Mouse (Mus musculus): ENCODE data around the gene Rsrp1.

Gene Rsrp1

DNA sequence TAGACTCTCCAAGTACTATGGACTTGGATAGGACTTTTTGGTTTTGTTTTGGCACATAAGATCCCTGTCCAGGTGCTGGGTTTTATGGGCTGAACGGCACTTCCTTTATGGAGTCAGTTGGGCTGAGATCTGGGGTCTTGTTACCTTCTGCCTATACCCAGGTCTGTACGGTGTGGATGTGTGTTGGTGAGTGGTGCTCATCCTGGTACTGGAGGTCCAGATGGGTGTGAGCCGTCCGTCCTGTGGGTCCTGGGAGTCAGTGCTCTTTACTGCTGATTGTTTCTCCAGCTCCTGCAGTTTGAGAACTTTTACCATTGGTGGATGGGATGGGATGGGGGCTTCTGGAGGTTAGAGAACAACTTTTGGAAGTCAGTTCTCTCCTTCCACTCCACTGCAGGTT lies 1.7 kb upstream of the Rsrp1 start:
- DNase-seq (ENCODE audit: extremely low read depth, low read depth, low spot score): no peak

GRCm38 (mm10) chr4:134922111-134922924 lies 1.1 kb upstream of the Rsrp1 start:
- DNase-seq (ENCODE audit: extremely low read depth, low read depth, low spot score): no peak

GRCm38 (mm10) chr4:134922925-134923244 lies 507 bp upstream of the Rsrp1 start:
- no peak for DNase-seq (ENCODE audit: extremely low read depth, low read depth, low spot score)

DNA sequence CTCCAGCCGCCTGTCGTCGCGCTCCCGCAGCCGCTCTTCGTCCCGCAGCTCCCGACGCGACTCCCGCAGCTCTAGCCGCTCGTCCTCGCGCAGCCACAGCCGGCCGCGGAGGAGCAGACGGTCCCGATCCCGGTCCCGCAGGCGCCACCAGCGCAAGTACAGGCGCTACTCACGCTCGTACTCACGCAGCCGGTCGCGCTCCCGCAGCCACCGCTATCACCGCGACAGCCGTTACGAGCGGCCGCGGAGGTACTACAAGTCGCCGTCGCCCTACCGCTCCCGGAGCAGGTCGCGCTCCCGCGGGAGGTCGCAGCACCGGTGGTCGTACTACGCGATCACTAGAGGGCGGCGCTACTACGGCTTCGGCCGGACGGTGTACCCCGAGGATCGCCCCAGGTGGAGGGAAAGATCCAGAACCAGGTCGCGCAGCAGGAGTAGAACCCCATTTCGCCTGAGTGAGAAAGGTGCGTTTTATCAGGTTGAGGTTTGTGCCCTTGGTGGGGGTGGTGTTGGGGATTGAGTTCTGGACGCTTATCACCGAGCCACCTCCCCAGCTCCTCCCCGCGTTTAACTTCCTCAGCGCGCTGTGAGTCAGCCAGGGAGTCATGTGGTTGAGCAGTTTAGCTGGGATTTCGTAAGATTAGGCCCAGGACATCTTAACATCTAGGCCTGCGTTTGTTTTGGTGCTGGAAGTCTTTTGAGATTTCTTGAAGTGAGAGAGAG lies 788 bp downstream of the Rsrp1 start:
- no peak for DNase-seq (ENCODE audit: extremely low read depth, low read depth, low spot score)

- peak; percentile 70 for DNase-seq (ENCODE audit: extremely low read depth, low read depth, low spot score)
Measured at GRCm38 (mm10) chr4:134925206-134925605, 1.8 kb downstream of the Rsrp1 start.

DNA sequence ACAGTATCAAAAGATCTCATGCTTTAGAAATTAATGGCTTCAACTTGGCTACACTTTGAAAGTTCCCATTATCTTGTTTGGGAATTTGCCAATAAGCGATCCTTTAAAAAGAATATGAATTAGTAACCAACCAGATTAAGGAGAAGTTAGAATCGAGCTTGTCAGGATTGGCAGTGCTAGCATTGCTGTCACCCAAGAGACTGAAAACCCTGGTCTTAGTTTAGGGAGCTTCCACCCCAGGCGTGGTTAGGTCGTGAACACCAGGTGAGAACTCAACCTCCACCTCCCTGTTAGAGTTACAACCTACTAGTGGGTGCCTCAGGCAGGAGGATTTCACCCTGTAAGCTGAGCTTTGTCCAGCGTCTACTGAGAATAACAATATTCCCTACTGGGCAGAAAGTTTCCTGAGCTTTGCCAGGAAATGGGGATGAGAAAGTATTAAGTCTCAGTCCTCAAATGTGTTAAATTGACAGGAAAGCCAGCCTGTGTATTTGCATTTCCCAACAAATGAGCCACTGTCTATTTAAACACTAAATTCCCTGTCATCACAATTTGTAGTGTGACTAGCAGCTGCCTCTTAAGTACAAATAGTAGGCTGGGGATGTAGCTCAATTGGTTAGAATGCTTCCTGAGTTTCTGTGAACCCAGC lies 4.5 kb downstream of the Rsrp1 start:
- no peak for DNase-seq (ENCODE audit: extremely low read depth, low read depth, low spot score)

DNA sequence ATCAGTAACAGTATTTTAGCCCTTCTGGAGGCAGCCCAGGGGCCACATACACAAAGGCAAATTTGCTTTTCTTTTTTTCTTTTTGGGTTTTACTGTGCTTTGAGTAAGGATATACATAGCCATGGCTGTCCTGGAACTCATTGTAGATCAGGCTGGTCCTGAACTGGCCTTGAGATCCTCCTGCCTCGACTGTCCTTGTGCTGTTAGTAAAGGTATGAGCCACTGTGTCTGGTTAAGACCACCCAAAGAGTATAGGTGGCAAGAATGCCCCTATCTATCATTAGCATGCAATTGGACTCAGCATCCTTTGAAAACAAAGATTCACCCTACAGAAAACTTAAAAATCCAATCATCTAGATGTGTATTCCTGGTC lies 5.1 kb downstream of the Rsrp1 start:
- DNase-seq (ENCODE audit: extremely low read depth, low read depth, low spot score): no peak

- no peak for DNase-seq (ENCODE audit: extremely low read depth, low read depth, low spot score)
Measured at GRCm38 (mm10) chr4:134929536-134929935, 6.1 kb downstream of the Rsrp1 start.

DNA sequence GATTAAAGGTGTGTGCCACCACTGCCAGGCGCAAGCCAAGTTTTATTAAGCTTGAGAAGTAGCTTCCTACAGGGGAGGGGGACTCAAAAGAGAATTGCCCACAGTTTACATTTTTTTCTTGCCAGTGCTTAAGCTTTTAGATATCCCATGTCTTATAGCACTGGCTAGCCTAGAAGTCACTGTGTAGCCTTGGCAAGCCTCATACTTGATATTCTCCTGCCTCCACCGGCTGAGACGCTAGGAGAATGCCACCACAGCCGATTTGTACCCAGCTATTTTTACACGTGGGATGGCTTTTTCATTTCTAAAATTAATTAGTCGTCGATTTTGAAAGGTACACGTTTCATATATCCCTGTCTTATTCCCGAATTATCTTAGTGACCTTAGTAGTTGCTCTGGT lies 6.8 kb downstream of the Rsrp1 start:
- no peak for DNase-seq (ENCODE audit: extremely low read depth, low read depth, low spot score)

DNA sequence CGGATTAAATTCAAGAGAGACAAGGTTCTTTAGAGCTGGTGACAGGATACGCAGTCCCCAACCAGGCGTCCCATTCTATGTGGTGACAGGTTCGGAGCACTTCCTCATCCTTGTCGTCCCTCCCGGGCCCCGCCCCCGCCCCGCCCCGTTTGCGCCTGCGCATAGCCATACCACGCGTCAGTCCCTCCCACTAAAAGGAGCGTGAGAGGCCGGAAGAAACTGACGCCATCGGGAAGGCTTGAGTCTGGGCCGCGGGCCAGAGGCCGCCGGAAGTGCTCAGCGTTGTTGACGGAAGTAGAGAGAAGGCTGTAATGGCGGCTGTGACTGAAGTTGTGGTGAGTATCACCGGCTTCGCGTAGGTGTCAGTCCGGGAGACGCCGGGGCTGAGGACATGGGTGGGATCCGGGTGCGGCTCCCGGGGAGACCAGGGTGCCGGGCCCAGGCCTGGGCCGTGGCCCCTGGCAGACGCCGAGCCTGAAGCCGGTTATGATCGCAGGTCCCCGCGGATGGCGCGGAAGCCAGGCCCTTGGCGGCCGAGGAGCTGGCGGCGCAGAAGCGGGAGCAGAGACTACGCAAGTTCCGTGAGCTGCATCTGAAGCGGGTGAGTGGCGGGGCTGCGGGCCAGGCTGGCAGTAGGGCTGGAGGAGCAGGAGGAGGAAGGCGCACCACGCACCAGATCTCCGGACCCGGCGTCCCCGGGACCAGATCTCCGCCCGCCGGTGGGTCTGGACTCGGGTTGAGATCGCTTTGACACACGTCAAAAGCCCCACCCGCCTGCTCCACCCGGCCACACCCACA lies 7.5 kb downstream of the Rsrp1 start, which contains the start of gene Syf2:
Syf2 (plus strand) TSS at position 215 of the 798 bp plus-strand sequence.
- DNase-seq (ENCODE audit: extremely low read depth, low read depth, low spot score): no peak

- DNase-seq (ENCODE audit: extremely low read depth, low read depth, low spot score): no peak
Measured at GRCm38 (mm10) chr4:134937240-134938176, 14.1 kb downstream of the Rsrp1 start.

- no peak for DNase-seq (ENCODE audit: extremely low read depth, low read depth, low spot score)
Measured at GRCm38 (mm10) chr4:134939900-134940299, 16.5 kb downstream of the Rsrp1 start.

GRCm38 (mm10) chr4:134943758-134944538 lies 20.6 kb downstream of the Rsrp1 start:
- no peak for DNase-seq (ENCODE audit: extremely low read depth, low read depth, low spot score)

DNA sequence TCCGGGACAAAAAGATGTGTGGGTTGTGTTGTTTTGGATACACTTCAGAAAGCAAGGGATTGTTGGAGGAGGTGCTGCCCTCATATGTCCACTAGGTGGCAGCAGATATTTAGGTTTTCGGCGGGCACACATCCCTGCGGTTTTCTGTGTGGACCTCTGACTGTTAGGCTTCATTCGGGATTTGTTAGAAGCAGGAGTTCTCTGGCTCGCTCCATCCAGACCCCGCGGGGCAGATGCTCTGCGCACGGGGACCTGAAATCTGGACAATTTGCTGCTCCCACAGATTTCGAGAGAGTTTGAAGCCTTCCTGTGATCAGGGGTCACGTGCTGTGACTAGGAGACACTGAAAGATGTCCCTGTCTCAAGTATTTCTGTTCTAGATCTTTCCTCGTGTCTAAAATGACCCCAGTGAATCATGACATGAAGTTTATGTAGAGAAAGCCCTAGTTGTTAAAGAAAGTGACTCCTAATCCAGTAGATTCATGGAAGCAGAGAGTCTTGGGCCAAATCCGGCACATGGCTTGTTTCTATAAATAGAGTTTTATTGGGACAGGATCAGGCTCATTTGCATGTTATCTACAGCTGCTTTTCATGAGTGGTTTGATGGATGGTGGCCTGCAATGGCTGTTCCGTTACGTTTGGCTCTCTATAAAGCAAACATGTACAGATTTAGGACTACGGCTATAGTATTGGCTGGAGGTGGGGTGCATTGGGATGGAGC lies 22.8 kb downstream of the Rsrp1 start:
- no peak for DNase-seq (ENCODE audit: extremely low read depth, low read depth, low spot score)

DNA sequence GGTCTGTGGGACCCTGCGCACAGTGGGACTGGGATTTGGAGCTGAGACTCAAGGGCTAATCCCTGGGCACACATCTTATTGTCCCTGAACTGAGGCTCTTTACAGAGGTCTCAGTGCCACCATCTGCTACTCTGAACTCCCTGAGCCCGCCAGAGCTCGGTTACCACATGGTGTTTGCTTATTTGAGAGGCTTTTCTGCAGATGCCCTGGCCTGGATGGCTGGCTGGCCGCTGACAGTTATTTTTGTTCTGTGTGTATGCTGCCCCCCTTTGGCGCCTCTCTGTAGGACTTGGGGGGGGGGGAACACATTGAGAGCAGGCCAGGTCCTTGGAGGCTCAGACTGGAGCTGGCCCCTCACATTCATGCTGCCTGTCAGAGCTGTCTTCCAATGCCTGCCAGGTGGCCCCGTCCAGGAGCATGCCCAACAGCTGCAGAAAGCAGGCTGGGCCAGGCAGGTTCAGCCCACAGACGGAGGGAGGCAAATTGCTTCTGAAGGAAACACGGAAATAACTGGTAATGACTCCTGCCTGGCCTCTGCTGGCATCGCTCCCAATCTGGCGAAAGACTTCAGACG lies 27.2 kb downstream of the Rsrp1 start:
- DNase-seq (ENCODE audit: extremely low read depth, low read depth, low spot score): no peak

GRCm38 (mm10) chr4:134954461-134954860 lies 31.1 kb downstream of the Rsrp1 start:
- DNase-seq (ENCODE audit: extremely low read depth, low read depth, low spot score): no peak

- DNase-seq (ENCODE audit: extremely low read depth, low read depth, low spot score): no peak
Measured at GRCm38 (mm10) chr4:134955196-134955595, 31.8 kb downstream of the Rsrp1 start.

DNA sequence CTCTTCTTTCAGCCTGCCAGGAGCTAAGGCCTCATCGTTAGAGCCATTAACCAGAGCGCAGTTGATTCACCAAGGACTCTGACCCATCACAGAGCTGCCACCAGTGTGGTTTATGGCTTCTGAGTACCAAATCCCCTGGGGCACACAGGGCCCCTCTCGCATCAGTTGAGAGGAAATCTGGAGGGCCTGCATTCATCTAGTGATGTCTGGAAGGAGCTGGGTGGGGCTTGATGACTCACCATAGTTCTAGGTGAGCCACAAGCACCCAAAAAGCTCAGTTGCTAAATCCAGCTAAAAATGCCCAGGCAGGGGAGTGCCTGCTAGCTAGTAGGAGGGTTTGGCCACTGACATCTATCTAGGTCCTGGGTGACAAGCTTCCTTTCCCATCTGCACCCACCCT lies 32.5 kb downstream of the Rsrp1 start:
- no peak for DNase-seq (ENCODE audit: extremely low read depth, low read depth, low spot score)
